Mouse (Mus musculus) thymus, postnatal 0 days (tissue): ENCODE data around the gene Aff3. TPM values are rescaled to one million over a fixed set of nuclear protein-coding genes. Genes with fewer than 3 reads are reported as not detected.

Experiments
- DNase-seq: peaks from one replicate; pipeline ENCODE4 v3.0.0-alpha.2; 2015; ENCODE audit warnings: low spot score
- polyA plus RNA-seq: library from polyadenylated mRNA; unstranded; fragments of >200 nt; fragmentation: Nextera tagmentation; extraction: Ambion mirVana; gene quantifications from 2 replicates; pipeline ENCODE4 v1.2.1, GENCODE M21; 2015

Aff3 gene
- polyA plus RNA-seq, 1 experiment from 2014 or later = 16.1 TPM

DNA sequence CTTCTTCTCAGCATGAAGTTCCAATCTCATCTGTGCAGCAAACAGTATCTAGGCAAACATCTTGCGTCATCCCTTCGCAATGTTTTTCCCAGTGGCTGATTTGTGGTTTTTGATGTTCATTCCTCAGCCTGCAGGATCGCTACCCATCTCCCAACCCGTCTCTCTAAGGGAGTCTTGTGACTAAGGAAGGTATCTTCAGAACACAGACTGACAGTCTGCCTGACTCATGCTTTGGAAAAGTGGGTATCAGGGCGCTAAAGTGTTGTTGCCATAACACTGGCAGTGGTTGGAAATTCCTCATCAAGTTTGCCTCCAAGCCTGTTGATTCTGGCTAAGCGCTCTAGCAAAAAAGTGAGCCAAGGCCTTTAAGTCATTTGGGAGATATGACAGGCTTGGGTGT, 372.8 kb downstream of the Aff3 start:
- DNase-seq = no peak

DNA sequence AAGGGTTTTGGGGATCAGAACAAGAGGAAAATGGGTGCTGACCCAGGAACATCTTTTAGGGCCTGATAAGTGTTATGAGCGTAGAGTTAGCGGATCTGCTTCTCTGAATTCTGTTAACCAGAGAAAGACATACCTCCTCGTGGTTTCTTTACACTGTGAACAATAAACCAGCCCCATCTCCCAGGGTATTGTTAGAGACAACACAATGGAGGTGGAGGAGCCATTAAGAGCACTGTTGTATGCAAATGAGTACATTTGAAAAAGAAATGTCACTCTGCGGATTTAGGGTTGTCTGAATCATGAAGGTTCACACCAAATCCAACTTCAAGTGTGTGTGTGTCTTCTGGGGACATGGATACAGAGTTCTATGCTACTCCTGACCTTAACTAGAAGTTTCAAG, 373.3 kb downstream of the Aff3 start:
- no peak for DNase-seq

DNA sequence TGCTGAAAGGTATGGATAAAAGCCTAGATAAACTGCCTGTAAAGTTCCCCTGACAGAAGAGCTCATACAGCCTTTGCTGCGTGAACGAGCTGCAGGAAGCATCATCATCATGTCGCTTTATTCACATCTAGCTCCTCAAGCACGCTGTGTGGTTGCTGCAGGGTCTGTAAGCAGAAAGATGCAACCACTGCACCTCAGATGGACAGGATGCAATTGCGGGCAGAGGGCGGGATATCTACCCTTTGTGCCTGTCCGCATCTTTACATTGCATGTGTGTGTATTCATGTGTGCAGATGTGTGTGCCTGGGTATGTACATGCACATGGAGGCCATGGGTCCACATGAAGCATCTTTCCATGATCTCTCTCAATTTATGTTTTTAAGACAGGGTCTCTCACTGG, 373.9 kb downstream of the Aff3 start:
- no peak for DNase-seq

DNA sequence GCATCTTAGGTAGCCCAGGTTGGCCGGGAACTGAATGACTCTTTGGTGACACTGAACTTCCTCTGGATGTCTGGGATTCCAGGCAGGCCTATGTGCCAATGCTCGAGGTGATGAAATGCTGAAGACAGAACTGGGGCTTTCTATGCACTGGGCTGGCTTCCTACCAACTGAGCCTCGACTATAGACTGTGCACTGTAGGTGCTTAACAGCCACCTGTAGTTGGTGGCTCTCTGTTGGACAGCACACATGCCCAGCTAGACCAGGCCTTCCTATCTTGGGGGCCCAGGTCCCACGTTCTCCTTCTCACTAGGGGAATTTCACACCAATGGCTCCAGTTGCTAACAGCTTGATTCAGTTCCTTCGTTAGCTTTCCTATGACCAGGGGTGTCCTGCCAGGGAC, 374.9 kb downstream of the Aff3 start:
- no peak for DNase-seq

DNA sequence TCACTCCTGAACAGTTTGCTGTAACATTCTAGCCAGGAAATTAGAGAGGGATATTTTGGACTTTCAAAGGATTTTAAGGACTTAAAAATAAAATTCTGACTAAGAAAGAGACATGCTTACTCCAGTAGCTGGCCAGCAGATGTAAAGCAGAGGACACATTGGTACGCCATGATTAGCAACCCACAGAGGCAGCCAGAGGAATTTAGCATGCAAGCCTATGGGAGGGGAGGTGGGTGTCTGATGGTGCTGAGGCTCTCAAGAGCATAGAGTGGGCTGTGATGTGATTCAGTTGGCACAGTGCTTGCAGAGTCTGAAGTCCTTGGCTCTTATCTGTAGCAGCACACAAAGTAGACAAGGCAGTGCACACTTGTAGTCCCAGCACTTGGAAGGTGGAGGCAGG, 376.0 kb downstream of the Aff3 start:
- DNase-seq = no peak

DNA sequence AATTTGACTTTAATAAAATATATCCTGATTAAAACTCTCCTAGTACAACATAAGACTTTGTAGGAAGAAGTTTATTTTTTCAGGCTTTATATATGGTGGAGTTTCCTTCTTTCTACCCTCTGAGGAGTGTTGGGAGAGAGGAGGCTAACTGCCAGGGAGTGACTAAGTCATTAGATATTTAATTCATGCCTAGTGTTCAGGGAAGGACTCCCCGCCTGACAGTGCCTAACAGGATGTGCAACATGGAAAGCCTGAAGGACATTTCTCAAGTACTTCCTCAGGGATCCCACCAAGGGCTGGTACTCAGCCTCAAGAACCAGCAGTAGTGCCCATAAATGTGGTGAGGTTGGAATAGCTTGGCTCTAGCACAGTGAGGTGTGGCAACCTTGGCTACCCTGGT, 378.2 kb downstream of the Aff3 start:
- no peak for DNase-seq

DNA sequence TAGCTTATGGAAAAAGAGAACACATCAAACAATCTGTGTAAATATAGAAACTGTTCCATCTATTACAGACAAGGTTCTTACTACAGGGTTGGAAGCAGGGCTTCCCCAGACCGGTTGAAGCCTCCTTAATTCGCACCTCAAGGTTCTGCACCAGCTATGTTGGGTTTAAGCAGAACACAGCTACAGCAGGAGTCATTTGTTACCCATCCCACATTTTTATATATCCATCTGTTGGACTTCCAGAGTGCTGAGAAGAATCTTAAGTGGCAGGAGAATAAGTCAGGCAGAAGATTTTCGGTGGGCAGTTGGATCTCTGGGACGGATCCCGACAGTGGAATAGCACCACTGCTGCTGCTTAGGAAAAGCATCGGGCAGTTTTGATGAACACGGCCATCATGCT, 384.2 kb downstream of the Aff3 start:
- DNase-seq = no peak

DNA sequence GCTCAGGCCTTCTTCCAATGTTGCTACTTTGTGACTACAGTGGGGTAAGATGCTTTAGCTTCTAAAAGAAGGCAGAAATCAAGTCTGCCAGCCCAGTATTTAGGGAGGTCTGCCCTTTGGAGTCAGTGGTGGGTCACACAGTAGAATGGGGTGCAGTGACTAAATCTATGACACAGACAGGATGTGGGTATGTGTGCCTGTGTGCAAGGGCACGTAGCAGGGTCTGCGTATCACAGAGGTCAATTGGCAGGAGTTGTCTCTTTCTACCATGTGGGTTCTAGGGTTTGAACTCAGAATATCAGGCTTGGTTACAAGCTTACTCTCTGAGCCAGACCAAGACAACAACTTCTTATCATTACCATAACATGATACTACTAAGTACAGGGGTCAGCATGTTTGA, 393.4 kb downstream of the Aff3 start:
- no peak for DNase-seq

DNA sequence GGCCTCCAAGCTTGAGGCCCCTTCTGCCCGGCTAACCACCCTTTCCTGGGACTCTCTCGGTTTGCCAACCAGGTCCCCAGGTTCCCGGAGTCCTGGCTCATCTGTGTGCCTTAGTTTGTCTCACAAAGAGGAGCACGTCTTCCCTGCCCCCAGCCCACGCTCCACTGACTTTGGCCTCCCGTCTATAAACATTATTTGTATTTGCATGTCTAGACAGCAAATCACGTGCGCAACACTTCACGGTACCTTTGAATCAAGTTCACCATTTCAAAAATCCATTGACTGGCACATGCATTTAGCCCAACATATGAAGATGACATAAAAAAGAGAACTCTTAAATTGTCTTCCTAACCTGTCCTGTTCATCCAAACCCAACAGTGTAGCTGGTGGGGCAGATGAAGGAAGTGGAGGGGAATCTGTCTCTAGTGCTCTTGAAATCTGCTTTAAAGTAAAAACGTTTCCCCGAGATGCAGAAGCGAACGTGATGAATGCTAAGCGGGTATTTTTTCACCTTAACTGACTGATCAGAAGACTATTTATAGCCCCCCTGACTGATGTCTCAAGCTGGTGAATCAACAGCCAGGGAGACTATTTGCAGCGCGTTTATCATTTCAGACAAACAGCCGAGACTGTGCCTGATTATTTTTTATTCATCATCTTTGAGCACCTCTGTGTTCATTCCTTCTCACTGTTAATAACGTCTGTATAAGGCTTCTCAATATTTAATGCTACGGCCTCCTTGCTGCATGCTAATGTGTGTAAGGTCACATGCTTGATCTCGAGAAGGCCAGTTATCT, 396.3 kb downstream of the Aff3 start:
- no peak for DNase-seq

DNA sequence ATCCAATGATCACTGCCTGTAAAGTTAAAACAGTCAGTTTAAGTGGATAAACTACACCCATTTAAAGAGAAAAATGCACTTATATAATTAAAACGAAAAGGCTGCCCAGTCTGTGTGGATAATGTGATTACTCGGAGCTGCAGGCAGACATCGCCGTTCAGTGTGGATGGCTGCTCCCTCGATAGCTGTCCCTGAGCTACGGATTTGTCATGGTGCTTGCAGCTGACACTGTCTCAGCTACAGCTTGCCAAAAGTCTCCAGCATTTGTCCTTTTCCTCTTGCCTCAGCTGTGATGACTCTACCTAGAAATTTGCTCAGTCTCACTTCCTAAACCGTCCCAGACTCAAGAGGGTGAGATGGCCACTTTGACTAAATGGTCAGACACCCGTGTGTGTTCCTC, 401.5 kb downstream of the Aff3 start:
- DNase-seq = no peak

DNA sequence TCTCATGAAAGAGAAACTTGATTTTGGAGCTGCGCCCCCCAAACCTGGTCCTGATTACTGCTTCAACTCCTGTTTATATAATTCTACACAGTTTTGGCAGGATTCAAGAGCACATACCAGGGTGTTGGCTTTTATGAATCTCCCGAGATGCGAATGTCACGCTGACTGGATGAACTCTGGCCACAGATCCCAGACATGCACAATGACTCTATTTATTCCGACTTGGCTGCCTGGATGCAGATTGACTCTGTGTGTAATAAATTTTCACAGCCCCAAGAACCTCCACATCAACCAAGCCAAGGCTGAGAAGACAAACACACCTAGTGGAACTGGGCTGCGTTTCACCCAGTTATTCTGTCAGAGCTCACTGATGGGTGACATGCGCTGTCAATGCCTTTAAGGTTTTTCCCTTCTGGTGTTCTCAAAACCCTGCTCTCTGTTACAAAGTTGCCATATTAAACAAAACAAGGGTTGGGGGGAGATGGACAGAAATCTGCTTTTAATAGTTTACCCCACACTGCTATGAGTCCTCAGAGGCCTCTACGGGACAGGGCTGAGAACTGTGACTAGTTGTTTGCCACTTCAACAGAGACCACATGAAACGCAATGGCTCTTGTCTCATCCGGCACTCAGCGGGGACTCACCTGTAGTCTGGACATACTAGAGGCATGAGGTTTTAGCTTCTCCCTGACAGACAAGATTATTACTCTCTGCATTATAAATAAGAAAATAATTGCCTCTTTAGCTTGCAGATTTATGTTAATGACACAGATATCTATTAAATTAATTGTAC, 402.2 kb downstream of the Aff3 start:
- no peak for DNase-seq

DNA sequence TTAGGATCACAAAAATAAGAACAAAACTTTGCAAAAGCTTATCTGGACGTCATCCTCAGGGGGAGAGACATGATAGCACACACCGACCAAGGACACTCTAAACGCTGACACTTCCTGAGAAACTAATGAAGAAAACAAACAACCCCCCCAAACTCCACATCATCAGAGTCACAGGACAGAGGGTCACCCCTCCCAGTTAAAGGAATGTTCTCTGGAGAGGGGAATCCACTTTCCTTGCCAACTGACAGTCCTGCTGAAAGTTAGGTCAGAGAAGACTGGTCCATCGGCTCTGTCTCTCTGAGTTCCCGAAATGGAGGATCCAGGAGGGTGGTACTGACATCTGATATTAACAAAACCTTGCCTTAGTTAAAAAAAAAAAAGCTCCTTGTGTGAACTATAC, 403.7 kb downstream of the Aff3 start:
- no peak for DNase-seq

DNA sequence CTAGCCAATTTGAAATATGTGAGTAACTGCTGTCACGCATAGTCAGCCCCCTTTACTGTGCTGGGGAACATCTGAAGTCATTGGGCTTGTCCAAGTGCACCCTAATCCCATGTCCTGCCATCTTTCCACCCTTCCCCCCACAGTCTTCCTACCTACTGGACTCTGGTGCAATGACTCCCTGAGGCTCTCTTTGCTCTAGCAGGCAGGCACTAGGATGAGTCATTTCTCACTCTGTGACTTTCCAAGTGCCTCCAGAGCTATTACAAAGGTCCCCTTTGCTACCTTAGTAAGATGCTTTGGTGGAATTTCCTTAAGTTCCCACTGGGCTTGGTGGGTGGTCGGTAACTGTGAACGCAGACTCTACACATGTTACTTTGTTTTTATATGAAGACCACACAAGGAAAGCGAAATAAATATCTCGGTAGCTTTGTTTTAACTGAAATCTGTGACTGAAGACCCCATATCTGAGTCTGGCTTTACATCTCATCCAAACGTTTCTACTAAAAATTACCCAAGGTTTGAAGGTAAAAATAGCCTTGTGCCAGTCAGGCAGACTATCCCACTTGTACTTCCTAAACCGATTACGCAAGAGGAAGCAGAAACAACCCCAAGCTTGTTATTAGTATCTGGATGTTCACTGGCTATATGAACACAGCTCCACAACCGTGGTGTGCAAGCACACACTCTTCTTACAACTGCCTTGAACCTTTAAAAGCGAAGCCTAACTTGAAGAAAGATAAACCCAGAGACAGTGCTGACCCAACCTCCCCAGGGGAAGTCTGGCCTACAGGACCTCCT, 405.0 kb downstream of the Aff3 start:
- DNase-seq = no peak

DNA sequence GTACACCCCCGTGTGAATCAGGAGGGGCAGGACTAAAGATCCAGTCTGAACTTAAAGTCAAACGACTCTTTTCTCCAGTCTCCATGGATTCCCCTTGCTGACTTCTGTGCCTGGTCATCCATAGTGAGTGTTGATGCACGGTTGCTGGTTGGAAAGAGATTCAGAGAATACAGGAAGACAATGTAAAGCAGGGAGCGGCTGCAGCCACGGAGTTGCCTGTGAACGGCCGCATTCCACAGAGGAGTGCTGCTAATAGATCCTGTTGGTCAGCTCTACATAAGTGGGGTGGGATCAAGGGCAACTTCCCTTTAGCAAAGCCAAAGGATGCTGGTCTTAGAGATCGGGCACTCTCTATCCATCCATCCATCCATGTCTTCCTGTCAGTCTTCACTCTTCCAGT, 410.3 kb downstream of the Aff3 start:
- no peak for DNase-seq

DNA sequence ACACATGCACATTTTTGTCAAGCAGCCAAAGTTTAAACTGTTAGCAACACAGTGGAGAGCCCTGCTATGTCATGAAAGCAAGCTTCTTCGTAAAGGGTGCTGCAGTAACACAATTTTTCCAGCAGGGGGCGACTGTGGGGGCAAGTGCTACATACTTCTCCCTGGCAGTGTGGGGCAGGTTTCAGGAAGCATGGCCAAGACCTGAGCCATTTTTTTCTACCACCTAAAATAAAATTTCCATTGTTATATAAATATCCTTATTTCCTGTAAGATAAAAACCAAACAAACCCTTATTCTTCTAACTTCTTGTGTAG, 412.0 kb downstream of the Aff3 start:
- peak; percentile 54 for DNase-seq

DNA sequence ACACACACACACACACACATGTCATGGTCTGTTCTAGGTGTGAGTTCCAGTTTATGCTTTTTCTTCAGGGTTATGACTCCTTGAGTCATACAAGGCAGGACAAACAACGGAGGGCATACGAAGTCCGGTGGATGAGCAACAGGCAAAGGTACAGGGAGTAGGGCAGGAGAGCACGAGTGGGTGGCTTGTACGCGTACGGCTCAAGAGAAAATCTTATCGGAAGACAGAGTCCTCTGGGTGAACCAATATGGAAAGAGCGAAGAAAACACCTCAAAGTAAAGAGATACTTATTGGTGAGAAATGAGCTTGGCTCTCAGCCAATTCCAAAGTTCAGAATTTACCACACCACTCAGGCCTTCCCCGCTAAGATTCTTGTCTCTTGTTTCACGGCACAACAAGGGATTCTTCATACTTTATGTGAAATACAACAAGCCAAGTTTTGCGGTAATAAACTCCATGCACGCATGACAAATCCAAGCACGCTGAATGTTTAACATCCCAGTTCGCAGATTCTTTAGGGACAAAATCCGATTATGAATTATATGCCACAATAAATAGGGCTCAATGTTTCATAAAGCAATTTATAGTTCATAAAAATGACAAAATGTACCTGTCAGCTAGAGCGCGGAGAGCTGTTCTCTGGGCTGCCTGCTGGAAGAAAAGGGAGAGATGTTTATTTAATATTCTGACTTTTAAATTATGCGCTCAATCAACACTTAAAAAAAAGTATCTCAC, 412.6 kb downstream of the Aff3 start:
- no peak for DNase-seq

DNA sequence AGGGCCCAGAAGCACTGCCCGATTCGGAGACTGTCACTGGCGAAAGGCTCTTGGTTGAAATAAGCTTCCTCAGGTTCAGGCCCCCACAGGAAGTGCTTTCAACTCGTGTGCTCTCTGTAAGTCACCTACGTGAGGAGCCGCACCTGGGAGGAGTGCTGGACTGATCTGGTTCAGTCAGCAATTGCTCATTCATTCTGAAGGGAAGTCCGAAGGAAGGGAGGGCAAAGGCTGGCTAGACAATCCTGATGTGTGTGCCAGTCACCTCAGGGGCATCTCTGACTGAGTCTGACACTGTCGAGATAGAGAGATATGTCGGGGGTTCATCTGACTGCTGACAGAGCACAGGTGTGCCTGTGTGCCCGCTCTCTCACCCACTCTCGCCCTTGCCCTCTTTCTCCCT, 413.3 kb downstream of the Aff3 start:
- DNase-seq = no peak

DNA sequence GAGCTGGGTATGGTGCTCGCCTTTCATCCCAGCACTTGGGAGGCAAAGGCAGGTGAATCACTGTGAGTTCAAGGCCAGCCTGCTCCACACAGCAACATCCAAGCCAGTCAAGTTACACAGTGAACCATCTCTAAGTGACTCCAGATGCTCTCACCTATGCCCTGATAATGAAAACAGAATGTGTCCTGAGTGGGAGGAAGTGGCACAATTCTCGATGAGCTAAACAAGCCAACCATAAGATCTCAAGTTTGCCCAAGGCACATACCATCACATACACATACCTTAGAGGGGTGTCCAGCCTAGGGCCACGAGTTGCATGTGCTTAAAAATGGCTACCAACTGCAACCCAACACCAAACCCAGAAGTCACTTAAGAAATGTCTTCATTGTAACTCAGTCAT, 414.5 kb downstream of the Aff3 start:
- no peak for DNase-seq

DNA sequence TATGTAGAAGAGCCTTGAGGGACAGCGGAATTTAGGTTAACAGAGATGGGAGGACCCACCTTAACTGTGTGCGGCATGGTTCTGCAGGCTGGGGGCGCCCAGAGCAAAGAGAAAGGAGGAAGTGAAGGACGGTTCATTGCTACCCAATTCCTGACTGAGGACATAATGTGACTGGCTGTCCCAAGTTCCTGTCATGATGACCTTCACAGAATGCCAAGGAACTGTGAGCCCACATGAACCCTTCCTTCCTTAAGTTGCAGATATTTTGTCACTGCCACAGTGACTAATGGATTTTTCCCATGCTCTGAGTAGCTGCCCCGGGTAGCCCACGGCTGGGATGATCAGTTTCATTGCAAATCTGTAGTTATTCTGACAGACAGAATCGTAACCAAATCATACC, 415.2 kb downstream of the Aff3 start:
- no peak for DNase-seq

DNA sequence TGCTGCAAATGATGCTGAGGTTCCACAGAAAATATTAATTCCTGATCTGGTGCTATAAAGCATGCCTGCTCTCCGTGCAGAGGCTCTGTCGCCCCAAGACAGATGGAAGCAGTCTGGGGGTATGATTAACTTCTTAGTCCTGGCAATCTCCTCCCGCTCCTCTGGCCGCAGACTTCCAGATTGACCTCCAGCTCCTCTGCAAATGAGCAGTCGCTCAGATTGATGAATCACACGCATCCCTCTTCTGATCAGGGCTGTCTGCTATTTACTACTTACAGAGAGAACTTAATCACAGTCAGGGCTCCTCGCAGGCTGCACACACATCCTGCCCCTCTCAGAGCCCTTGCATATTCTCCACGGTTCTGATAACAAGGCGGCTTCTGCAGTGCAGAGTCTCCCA, 416.7 kb downstream of the Aff3 start:
- no peak for DNase-seq

DNA sequence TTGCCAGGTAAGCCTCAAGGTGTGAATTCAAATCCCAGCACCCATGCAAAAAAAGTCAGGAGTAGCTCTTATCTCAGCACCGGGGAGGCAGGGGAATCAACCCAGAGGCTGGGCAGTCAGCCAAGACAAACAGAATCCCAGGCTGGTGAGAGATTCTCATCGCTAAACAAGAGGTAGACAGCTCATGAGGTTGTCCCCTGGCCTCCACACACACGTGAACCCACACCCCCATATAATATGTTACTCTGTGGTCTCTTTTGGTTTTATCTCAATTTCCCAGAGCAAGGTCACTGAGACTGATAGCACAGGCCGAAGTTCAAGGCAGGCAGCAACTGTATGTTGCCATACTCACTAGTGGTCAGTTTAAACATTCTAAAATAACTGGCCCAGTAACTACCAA, 422.2 kb downstream of the Aff3 start:
- DNase-seq = no peak

DNA sequence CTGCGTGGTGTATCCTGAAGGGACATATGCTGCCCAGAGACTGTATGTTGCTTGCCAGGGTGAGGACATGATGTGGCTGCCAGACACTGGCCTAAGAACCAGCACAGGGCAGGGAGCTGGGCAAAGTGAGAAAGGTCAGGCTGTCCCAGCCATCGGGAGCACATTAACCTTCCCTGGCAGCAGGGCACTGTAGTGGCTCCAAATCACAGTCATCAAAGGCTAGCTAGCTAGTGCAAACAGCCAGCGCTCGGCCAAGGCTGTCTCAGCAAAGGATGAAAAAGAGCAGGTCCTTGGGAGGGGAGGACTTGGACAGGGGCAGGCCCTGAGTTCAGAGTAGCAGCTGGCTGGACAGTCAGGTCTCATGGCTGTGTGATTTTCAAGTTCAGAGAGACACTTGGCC, 423.0 kb downstream of the Aff3 start:
- DNase-seq = no peak
